ENCODE assay signal across 7 mouse cellular contexts in genomic region chr12:14151921-14152320, GRCm38 (mm10). TPM values are rescaled to one million over a fixed set of nuclear protein-coding genes. Genes with fewer than 3 reads are reported as not detected.
A peak's percentile ranks its signal among the peaks of the same experiment; 100 is the strongest.
DNase-seq lines count a peak whose midpoint lies in the region; ATAC-seq and TF ChIP-seq lines count a peak whose summit lies in the region.

Gene Fam84a, minus strand, starts transcription at chr12:14152054.

- H3K27ac ChIP-seq in embryonic facial prominence, embryonic 13.5 days, result no peak within 1 kb of the TSS
- H3K27ac ChIP-seq in heart, adult 2 months, result peak within 1 kb of the TSS; percentile 36; the same call in 1 of the 2 replicates
- H3K27ac ChIP-seq in limb, embryonic 10.5 days, result peak within 1 kb of the TSS; percentile 36; the same call in 1 of the 2 replicates
- peak within 1 kb of the TSS; percentile 82 for H3K27ac ChIP-seq in midbrain, embryonic 14.5 days (replicated peaks; ENCODE audit: low read depth, low read length)
- H3K27ac ChIP-seq in stomach, embryonic 15.5 days, result peak within 1 kb of the TSS; percentile 38

- H3K79me2 ChIP-seq in heart, adult 2 months (replicated peaks; ENCODE audit: control insufficient read depth, insufficient read depth, low read length), result no peaks in the 10 kb centered on the region

- H3K36me3 ChIP-seq in embryonic facial prominence, embryonic 13.5 days, result no peaks in the 10 kb centered on the region
- H3K36me3 ChIP-seq in heart, adult 2 months (ENCODE audit: control insufficient read depth, insufficient read depth, low read length), result no peaks in the 10 kb centered on the region
- H3K36me3 ChIP-seq in limb, embryonic 10.5 days, result no peaks in the 10 kb centered on the region
- H3K36me3 ChIP-seq in midbrain, embryonic 14.5 days (ENCODE audit: control insufficient read depth, insufficient read depth, low read length), result no peaks in the 10 kb centered on the region
- no peaks in the 10 kb centered on the region for H3K36me3 ChIP-seq in stomach, embryonic 15.5 days

- TF ChIP-seq POLR2A in brain, embryonic 14.5 days (IDR thresholded peaks at IDR 0.05; ENCODE audit: borderline replicate concordance, extremely low read depth, insufficient read depth, insufficient read length, poor library complexity, severe bottlenecking), result peak; percentile 69; the same call in 1 of the 2 replicates
- peak; percentile 76; the same call in 1 of the 2 replicates for TF ChIP-seq POLR2A in heart, adult 2 months (IDR thresholded peaks at IDR 0.05; ENCODE audit: insufficient read depth, low read depth, low read length)

- peaks cover 26% of the 10 kb centered on the region for H3K4me1 ChIP-seq in embryonic facial prominence, embryonic 13.5 days
- no peaks in the 10 kb centered on the region for H3K4me1 ChIP-seq in heart, adult 2 months (ENCODE audit: control insufficient read depth, insufficient read depth, low read length)
- peaks cover 26% of the 10 kb centered on the region for H3K4me1 ChIP-seq in limb, embryonic 10.5 days
- peaks cover 18% of the 10 kb centered on the region for H3K4me1 ChIP-seq in midbrain, embryonic 14.5 days (ENCODE audit: control insufficient read depth, insufficient read depth, low read length)
- peaks cover 20% of the 10 kb centered on the region for H3K4me1 ChIP-seq in stomach, embryonic 15.5 days

- peak within 1 kb of the TSS; percentile 90 for H3K4me2 ChIP-seq in embryonic facial prominence, embryonic 13.5 days
- H3K4me2 ChIP-seq in midbrain, embryonic 14.5 days (ENCODE audit: low read length), result peak within 1 kb of the TSS; percentile 92
- peak within 1 kb of the TSS; percentile 91 for H3K4me2 ChIP-seq in stomach, embryonic 15.5 days

- intact Hi-C loops in heart, adult 2 months (cut with DNase I), result no loop called here

- peak within 1 kb of the TSS; percentile 71 for H3K9ac ChIP-seq in embryonic facial prominence, embryonic 13.5 days
- peak within 1 kb of the TSS; percentile 56 for H3K9ac ChIP-seq in heart, adult 2 months (ENCODE audit: low read depth, low read length)
- H3K9ac ChIP-seq in midbrain, embryonic 14.5 days (replicated peaks; ENCODE audit: low read length), result peak within 1 kb of the TSS; percentile 71
- 0 out of 2 replicates have a peak within 1 kb of the TSS, but pooled peaks have one; percentile 22 for H3K9ac ChIP-seq in stomach, embryonic 15.5 days

- H3K9me3 ChIP-seq in embryonic facial prominence, embryonic 13.5 days, result no peaks in the 10 kb centered on the region
- no peaks in the 10 kb centered on the region for H3K9me3 ChIP-seq in limb, embryonic 10.5 days (replicated peaks)
- H3K9me3 ChIP-seq in midbrain, embryonic 14.5 days (ENCODE audit: control insufficient read depth, low read length), result no peaks in the 10 kb centered on the region
- no peaks in the 10 kb centered on the region for H3K9me3 ChIP-seq in stomach, embryonic 15.5 days

- TF ChIP-seq EP300 in heart, adult 2 months (IDR thresholded peaks at IDR 0.05; ENCODE audit: insufficient read depth, low read depth, low read length), result no peak

- ATAC-seq in embryonic facial prominence, embryonic 13.5 days (ENCODE audit: insufficient number of reproducible peaks, insufficient read depth, low FRiP score, low TSS enrichment, low read depth), result peak; percentile 93
- peak; percentile 96 for ATAC-seq in midbrain, embryonic 14.5 days (ENCODE audit: low FRiP score, low TSS enrichment)
- peak; percentile 96 for ATAC-seq in stomach, embryonic 15.5 days (ENCODE audit: insufficient read depth, low FRiP score, low read depth)

- WGBS in embryonic facial prominence, embryonic 13.5 days, result under 1% methylated on average over 31 of the region's 31 CpGs
- under 1% methylated on average over 31 of the region's 31 CpGs for WGBS in heart, adult 2 months
- 1% methylated on average over 31 of the region's 31 CpGs for WGBS in limb, embryonic 10.5 days
- under 1% methylated on average over 31 of the region's 31 CpGs for WGBS in midbrain, embryonic 14.5 days
- under 1% methylated on average over 31 of the region's 31 CpGs for WGBS in stomach, embryonic 15.5 days

- no peak for TF ChIP-seq CTCF in brain, embryonic 14.5 days (IDR thresholded peaks at IDR 0.05; ENCODE audit: borderline replicate concordance, extremely low read depth, insufficient read depth, insufficient read length)
- no peak for TF ChIP-seq CTCF in heart, adult 2 months (IDR thresholded peaks at IDR 0.05)

- peaks cover 44% of the 10 kb centered on the region for H3K27me3 ChIP-seq in embryonic facial prominence, embryonic 13.5 days
- peaks cover 2% of the 10 kb centered on the region; the same call in 1 of the 2 replicates for H3K27me3 ChIP-seq in heart, adult 2 months (ENCODE audit: control insufficient read depth, insufficient read depth, low read length)
- H3K27me3 ChIP-seq in limb, embryonic 10.5 days (ENCODE audit: low read depth, poor library complexity, severe bottlenecking), result peaks cover 56% of the 10 kb centered on the region
- no peaks in the 10 kb centered on the region for H3K27me3 ChIP-seq in midbrain, embryonic 14.5 days (ENCODE audit: control insufficient read depth, insufficient read depth, low read length)
- H3K27me3 ChIP-seq in stomach, embryonic 15.5 days (replicated peaks), result peaks cover 14% of the 10 kb centered on the region

- peak within 1 kb of the TSS; percentile 57 for H3K4me3 ChIP-seq in embryonic facial prominence, embryonic 13.5 days
- peak within 1 kb of the TSS; percentile 51 for H3K4me3 ChIP-seq in heart, adult 2 months
- peak within 1 kb of the TSS; percentile 53 for H3K4me3 ChIP-seq in limb, embryonic 10.5 days
- H3K4me3 ChIP-seq in midbrain, embryonic 14.5 days (replicated peaks; ENCODE audit: low read depth, low read length), result peak within 1 kb of the TSS; percentile 61
- peak within 1 kb of the TSS; percentile 62 for H3K4me3 ChIP-seq in stomach, embryonic 15.5 days (replicated peaks)

- DNase-seq in brain, embryonic 14.5 days (ENCODE audit: low read depth), result peak; percentile 99
- DNase-seq in heart, adult 2 months, result peak; percentile 79 to 87
- DNase-seq in kidney, adult 8-10 months, result peak; percentile 91 to 92
- DNase-seq in limb, embryonic 10.5 days (ENCODE audit: low spot score), result peak; percentile 92
- DNase-seq in midbrain, embryonic 14.5 days, result peak; percentile 99

RNA-seq across cellular contexts. Expression of gene Fam84a, which starts in this region (rescaled TPM):
- 33.9 and 43.4 TPM in 2 replicates for polyA plus RNA-seq in brain, embryonic 14.5 days (2012; rRNA removed)
- 25.2 and 26.6 TPM in 2 replicates for polyA plus RNA-seq in embryonic facial prominence, embryonic 13.5 days (2015; fragmentation: Nextera tagmentation; extraction: Ambion mirVana)
- total RNA-seq in heart, adult 2 months (2021), result 1 to 10 TPM in 1 of 2 experiments, under 1 TPM in 1; 0.59 to 1.4 TPM
- polyA plus RNA-seq in heart, adult 2 months (2012; rRNA removed), result 0.70 and 0.82 TPM in 2 replicates
- polyA plus RNA-seq in limb, embryonic 10.5 days (2016; fragmentation: Nextera tagmentation; extraction: Ambion mirVana), result 0.97 and 2.9 TPM in 2 replicates
- 66.5 and 74.1 TPM in 2 replicates for polyA plus RNA-seq in midbrain, embryonic 14.5 days (2014; fragmentation: Nextera tagmentation; extraction: Ambion mirVana)
- 24.7 and 28.1 TPM in 2 replicates for polyA plus RNA-seq in stomach, embryonic 15.5 days (2015; fragmentation: Nextera tagmentation; extraction: Ambion mirVana)
